Mouse (Mus musculus) macrophage (primary cell): Measurements from ENCODE around the gene Timp4. TPM values are rescaled to one million over a fixed set of nuclear protein-coding genes. Genes with fewer than 3 reads are reported as not detected.

Experiments used
- H3K27ac ChIP-seq: fragments of 350-480 bp; formaldehyde crosslinking; 2 replicates; pipeline ENCODE4 v1.9.0; 2021
- H3K36me3 ChIP-seq: fragments of 350-480 bp; formaldehyde crosslinking; 2 replicates; pipeline ENCODE4 v1.9.0; 2021; ENCODE audit errors: inconsistent target
- H3K4me3 ChIP-seq: fragments of 350-480 bp; formaldehyde crosslinking; 2 replicates; pipeline ENCODE4 v1.9.0; 2021; ENCODE audit errors: inconsistent target
- H3K79me2 ChIP-seq: fragments of 350-480 bp; formaldehyde crosslinking; 2 replicates; pipeline ENCODE4 v1.9.0; 2021; ENCODE audit errors: inconsistent target
- WGBS: methylation state at CpG from one replicate; pipeline ENCODE4 v1.1.7; 2026; ENCODE audit warnings: inconsistent platforms; ENCODE audit not compliant: missing documents; 5-methylcytosine and 5-hydroxymethylcytosine counted together
- polyA plus RNA-seq: library from polyadenylated mRNA; stranded (reverse); fragments of 250-400 nt; gene quantifications from 3 replicates; pipeline ENCODE4 v1.2.4, GENCODE M21; 2018; ENCODE audit warnings: inconsistent platforms
- total RNA-seq, 78 experiments: library from RNA; depleted of rRNA; stranded (reverse); fragments of 250-400 nt; gene quantifications; 1 replicate in 9 of 78; 2 replicates in 24 of 78; 3 replicates in 43 of 78; 4 replicates in 2 of 78; pipeline ENCODE4 v1.2.4; 2018; ENCODE audit warnings: inconsistent platforms in 56 of 78

Timp4 gene
- not detected for total RNA-seq (2018; cell fraction: chromatin; rRNA removed)
- not detected for total RNA-seq (2018; cell fraction: cytosol; rRNA removed)
- not detected for total RNA-seq (2018; cell fraction: nucleus; rRNA removed)
- polyA plus RNA-seq: not detected in 3 replicates

- Histone ChIP-seq H3K79me2 (no peaks in the 10 kb centered on the region), H3K4me3 (no peak within 1 kb of the TSS), H3K36me3 (no peaks in the 10 kb centered on the region), H3K27ac (no peak within 1 kb of the TSS)
- 79% methylated on average over 7 of the region's 10 CpGs for WGBS
Observed at GRCm38 (mm10) chr6:115252099-115252873, at the start of gene Timp4. TSS of gene Timp4 (minus strand) at chr6:115252205.

- Histone ChIP-seq H3K79me2 (no peaks in the 10 kb centered on the region), H3K27ac (no peak overlapping the region), H3K36me3 (no peaks in the 10 kb centered on the region), H3K4me3 (no peak overlapping the region)
- 89% methylated on average over 2 of the region's 2 CpGs for WGBS
Observed at GRCm38 (mm10) chr6:115293877-115294276, 41.9 kb upstream of the Timp4 start.

- H3K27ac ChIP-seq: no peak overlapping the region
- no peaks in the 10 kb centered on the region for H3K36me3 ChIP-seq
- 90% methylated on average over 6 of the region's 6 CpGs for WGBS
- H3K4me3 ChIP-seq: no peak overlapping the region
- H3K79me2 ChIP-seq: no peaks in the 10 kb centered on the region
Observed at GRCm38 (mm10) chr6:115292621-115293020, 40.6 kb upstream of the Timp4 start.

- WGBS: 95% methylated on average over 5 of the region's 6 CpGs
- Histone ChIP-seq H3K4me3 (no peak overlapping the region), H3K79me2 (no peaks in the 10 kb centered on the region), H3K27ac (no peak overlapping the region), H3K36me3 (no peaks in the 10 kb centered on the region)
Observed at GRCm38 (mm10) chr6:115291823-115292222, 39.8 kb upstream of the Timp4 start.

- H3K79me2 ChIP-seq: no peaks in the 10 kb centered on the region
- H3K36me3 ChIP-seq: no peaks in the 10 kb centered on the region
- no peak overlapping the region for H3K4me3 ChIP-seq
- H3K27ac ChIP-seq: peak overlapping the region; percentile 13; the same call in 1 of the 2 replicates
- 21% methylated on average over 2 of the region's 2 CpGs for WGBS
Observed at GRCm38 (mm10) chr6:115291068-115291467, 39.1 kb upstream of the Timp4 start.

- Histone ChIP-seq H3K27ac (peak overlapping the region; percentile 13; the same call in 1 of the 2 replicates), H3K36me3 (no peaks in the 10 kb centered on the region), H3K4me3 (no peak overlapping the region), H3K79me2 (no peaks in the 10 kb centered on the region)
- 83% methylated on average over 5 of the region's 5 CpGs for WGBS
Observed at GRCm38 (mm10) chr6:115290561-115290960, 38.6 kb upstream of the Timp4 start.

GRCm38 (mm10) chr6:115288223-115288622 is 36.2 kb upstream of the Timp4 start:
- Histone ChIP-seq H3K4me3 (no peak overlapping the region), H3K79me2 (no peaks in the 10 kb centered on the region), H3K27ac (no peak overlapping the region), H3K36me3 (no peaks in the 10 kb centered on the region)
- WGBS: 67% methylated on average over 3 of the region's 3 CpGs

GRCm38 (mm10) chr6:115286441-115286840 is 34.4 kb upstream of the Timp4 start:
- no peaks in the 10 kb centered on the region for H3K79me2 ChIP-seq
- no peak overlapping the region for H3K27ac ChIP-seq
- 94% methylated on average over 6 of the region's 6 CpGs for WGBS
- no peak overlapping the region for H3K4me3 ChIP-seq
- no peaks in the 10 kb centered on the region for H3K36me3 ChIP-seq

- H3K4me3 ChIP-seq: no peak overlapping the region
- no peaks in the 10 kb centered on the region for H3K36me3 ChIP-seq
- H3K79me2 ChIP-seq: no peaks in the 10 kb centered on the region
- 8% methylated on average over 2 of the region's 2 CpGs for WGBS
- H3K27ac ChIP-seq: peak overlapping the region; percentile 91
Observed at GRCm38 (mm10) chr6:115284153-115284552, 32.1 kb upstream of the Timp4 start.

- Histone ChIP-seq H3K27ac (no peak overlapping the region), H3K36me3 (no peaks in the 10 kb centered on the region), H3K4me3 (no peak overlapping the region), H3K79me2 (no peaks in the 10 kb centered on the region)
- 85% methylated on average over 2 of the region's 2 CpGs for WGBS
Observed at GRCm38 (mm10) chr6:115279639-115280038, 27.6 kb upstream of the Timp4 start.

- Histone ChIP-seq H3K79me2 (no peaks in the 10 kb centered on the region), H3K36me3 (no peaks in the 10 kb centered on the region), H3K27ac (no peak overlapping the region), H3K4me3 (no peak overlapping the region)
- WGBS: 74% methylated on average over 8 of the region's 8 CpGs
Observed at GRCm38 (mm10) chr6:115278086-115278485, 26.1 kb upstream of the Timp4 start.

- no peak overlapping the region for H3K27ac ChIP-seq
- no peaks in the 10 kb centered on the region for H3K36me3 ChIP-seq
- no peak overlapping the region for H3K4me3 ChIP-seq
- 100% methylated on average over 10 of the region's 10 CpGs for WGBS
- H3K79me2 ChIP-seq: no peaks in the 10 kb centered on the region
Observed at GRCm38 (mm10) chr6:115275116-115275815, 23.3 kb upstream of the Timp4 start.

GRCm38 (mm10) chr6:115274705-115275104 is 22.7 kb upstream of the Timp4 start:
- no peak overlapping the region for H3K27ac ChIP-seq
- 93% methylated on average over 7 of the region's 9 CpGs for WGBS
- H3K4me3 ChIP-seq: no peak overlapping the region
- no peaks in the 10 kb centered on the region for H3K79me2 ChIP-seq
- no peaks in the 10 kb centered on the region for H3K36me3 ChIP-seq

GRCm38 (mm10) chr6:115273346-115273745 is 21.3 kb upstream of the Timp4 start:
- H3K79me2 ChIP-seq: no peaks in the 10 kb centered on the region
- no peaks in the 10 kb centered on the region for H3K36me3 ChIP-seq
- WGBS: 97% methylated on average over 8 of the region's 10 CpGs
- no peak overlapping the region for H3K27ac ChIP-seq
- no peak overlapping the region for H3K4me3 ChIP-seq

GRCm38 (mm10) chr6:115271866-115272271 is 19.9 kb upstream of the Timp4 start:
- Histone ChIP-seq H3K79me2 (no peaks in the 10 kb centered on the region), H3K4me3 (no peak overlapping the region), H3K27ac (no peak overlapping the region), H3K36me3 (no peaks in the 10 kb centered on the region)
- WGBS: 39% methylated on average over 4 of the region's 4 CpGs
